Mouse (Mus musculus) C2C12 (cell line): ENCODE measurements around the gene Tent5a. TPM values are rescaled to one million over a fixed set of nuclear protein-coding genes. Genes with fewer than 3 reads are reported as not detected.

Experiments
- H3K27me3 ChIP-seq: one replicate; pipeline ENCODE4 v1.6.1; 2011; ENCODE audit not compliant: control insufficient read depth, insufficient read depth, insufficient read length
- H3K36me3 ChIP-seq: one replicate; pipeline ENCODE4 v1.6.1; 2011; ENCODE audit not compliant: control insufficient read depth, insufficient read depth
- H3K4me3 ChIP-seq: one replicate; pipeline ENCODE4 v1.5.1; 2011; ENCODE audit warnings: mild to moderate bottlenecking, control low read depth; ENCODE audit not compliant: poor library complexity, insufficient read depth, severe bottlenecking
- H3K79me2 ChIP-seq: one replicate; pipeline ENCODE4 v1.6.1; 2011; ENCODE audit not compliant: control insufficient read depth, insufficient read depth
- H3K79me3 ChIP-seq: one replicate; pipeline ENCODE4 v1.6.1; 2011; ENCODE audit warnings: low read depth, control low read depth
- H3ac ChIP-seq: one replicate; pipeline ENCODE3; 2011; ENCODE audit warnings: low read depth; ENCODE audit not compliant: control insufficient read depth, insufficient read length
- CEBPB ChIP-seq: IDR thresholded peaks from one replicate; pipeline ENCODE4 v1.6.1; 2011; ENCODE audit warnings: low read depth, mild to moderate bottlenecking, control low read depth, moderate library complexity
- CTCF ChIP-seq: IDR thresholded peaks from one replicate; pipeline ENCODE4 v1.5.1; 2011; ENCODE audit not compliant: control insufficient read depth, insufficient read depth, insufficient read length
- FOSL1 ChIP-seq: IDR thresholded peaks from one replicate; pipeline ENCODE4 v1.8.0; 2011; ENCODE audit warnings: mild to moderate bottlenecking, low read length; ENCODE audit not compliant: poor library complexity, insufficient read depth, severe bottlenecking
- MAX ChIP-seq: IDR thresholded peaks from one replicate; pipeline ENCODE4 v1.6.1; 2011; ENCODE audit warnings: mild to moderate bottlenecking, control low read depth
- MYOD1 ChIP-seq: IDR thresholded peaks from one replicate; pipeline ENCODE4 v1.6.1; 2011; ENCODE audit warnings: low read depth; ENCODE audit not compliant: control insufficient read depth, insufficient read length
- MYOG ChIP-seq: IDR thresholded peaks from one replicate; pipeline ENCODE4 v1.6.1; 2011; ENCODE audit not compliant: control insufficient read depth, insufficient read length; ENCODE audit errors: extremely low read depth
- USF1 ChIP-seq: IDR thresholded peaks from one replicate; pipeline ENCODE4 v1.6.1; 2011; ENCODE audit warnings: low read depth, mild to moderate bottlenecking, control low read depth, moderate library complexity
- polyA plus RNA-seq: library from polyadenylated mRNA; unstranded; fragments of >200 nt; fragmentation: generic; extraction: Trizol; gene quantifications from one replicate; pipeline ENCODE4 v1.2.1, GENCODE M21; 2012; ENCODE audit warnings: missing spikeins

Tent5a gene
- polyA plus RNA-seq, 1 experiment = 0.32 TPM

DNA sequence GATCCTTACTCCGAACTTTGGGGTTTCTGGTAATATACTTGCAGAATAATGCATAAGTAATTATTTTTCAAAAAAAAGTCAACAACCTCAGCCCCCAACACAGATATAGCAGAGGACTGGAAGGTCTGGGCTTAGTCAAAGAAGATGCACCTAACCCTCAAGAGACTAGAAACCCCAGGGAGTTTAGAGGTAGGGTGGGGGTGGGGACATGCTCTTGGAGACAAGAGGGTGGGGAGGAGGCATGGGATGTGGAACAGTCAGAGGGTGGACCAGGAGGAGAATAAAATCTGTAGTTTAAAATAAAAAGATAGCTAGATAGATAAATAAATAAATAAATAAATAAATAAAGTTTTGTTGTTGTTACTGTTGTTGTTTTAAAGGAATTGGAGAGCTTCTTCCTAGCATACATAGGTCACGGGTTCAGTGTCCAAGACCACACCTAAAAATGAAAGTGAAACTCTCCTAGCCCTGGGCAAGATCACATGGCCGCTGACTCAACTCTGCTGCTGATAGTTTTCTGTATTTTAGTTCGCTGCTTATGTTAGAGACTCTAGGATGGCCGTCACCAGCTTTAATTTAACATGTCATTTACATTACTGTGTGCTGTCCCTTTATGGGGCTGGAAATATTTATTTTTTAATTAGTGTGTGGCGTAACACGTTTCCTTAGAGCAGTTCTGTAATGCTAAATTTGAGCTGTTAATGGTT is 30.2 kb upstream of the Tent5a start:
- H3K27me3 ChIP-seq = no peaks in the 10 kb centered on the region
- no peaks in the 10 kb centered on the region for H3K36me3 ChIP-seq
- H3K4me3 ChIP-seq = no peak overlapping the region
- TF ChIP-seq USF1 = peak; percentile 78
- no peak for TF ChIP-seq MAX
- TF ChIP-seq MYOD1 = no peak
- H3ac ChIP-seq = no peak overlapping the region
- H3K79me2 ChIP-seq = no peaks in the 10 kb centered on the region
- H3K79me3 ChIP-seq = no peaks in the 10 kb centered on the region

DNA sequence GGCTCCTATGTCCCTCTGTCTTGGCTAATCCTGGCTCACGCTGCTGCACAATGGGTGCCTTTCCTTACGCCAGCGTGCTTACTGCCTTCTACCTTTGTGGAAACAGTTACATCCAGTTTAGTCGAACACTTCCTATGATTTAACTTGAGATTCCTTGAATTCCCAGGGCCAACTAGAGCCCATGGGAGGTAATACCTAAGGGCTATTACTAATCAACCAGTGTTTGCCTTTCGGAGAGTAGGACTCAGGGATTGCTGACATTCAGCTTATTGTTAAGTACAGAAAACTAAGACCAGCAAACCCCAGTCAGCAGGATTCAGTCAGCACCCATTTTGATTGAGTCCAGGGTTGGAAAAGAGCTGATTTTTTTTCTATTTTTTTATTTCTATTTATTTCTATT is 28.4 kb upstream of the Tent5a start:
- Histone ChIP-seq H3K27me3 (no peaks in the 10 kb centered on the region), H3ac (no peak overlapping the region), H3K79me3 (no peaks in the 10 kb centered on the region), H3K4me3 (no peak overlapping the region), H3K36me3 (no peaks in the 10 kb centered on the region), H3K79me2 (no peaks in the 10 kb centered on the region)
- TF ChIP-seq CEBPB (no peak), USF1 (no peak), MAX (no peak), FOSL1 (no peak), CTCF (no peak), MYOD1 (no peak), MYOG (no peak)

DNA sequence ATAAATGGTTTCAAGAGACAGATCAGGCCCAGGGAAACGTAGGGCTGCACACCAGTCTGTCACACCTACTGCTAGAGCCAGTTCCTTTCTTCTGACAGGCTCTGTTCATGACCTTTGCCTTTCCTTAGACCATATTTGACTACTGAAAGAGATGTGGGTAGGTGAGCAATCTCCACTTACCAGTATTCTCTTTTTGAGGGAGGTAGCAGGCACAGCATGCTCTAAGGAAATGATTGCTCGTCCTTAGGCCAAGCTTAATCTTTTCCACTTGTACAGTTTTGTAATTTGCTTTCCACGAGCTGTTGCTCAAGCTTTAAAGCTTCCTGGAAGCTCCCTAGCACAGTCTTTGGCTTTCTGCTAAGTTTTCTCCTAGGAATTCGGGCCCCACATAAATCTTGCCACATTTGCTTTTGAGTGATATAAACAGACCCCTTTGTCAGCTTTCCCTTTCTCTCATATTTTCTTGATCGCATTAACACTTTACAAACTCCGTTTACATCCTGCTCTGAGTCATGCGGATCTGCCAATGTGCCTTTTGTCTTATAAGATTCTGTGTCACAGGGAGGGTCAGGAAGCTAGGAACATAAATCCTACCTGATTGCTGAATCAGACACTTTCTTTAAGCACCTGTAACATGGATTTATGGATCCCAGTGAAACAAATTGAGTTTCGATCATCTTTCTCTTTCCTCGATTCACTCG is 20.8 kb upstream of the Tent5a start:
- Histone ChIP-seq H3K4me3 (no peak overlapping the region), H3K27me3 (no peaks in the 10 kb centered on the region), H3K79me3 (no peaks in the 10 kb centered on the region), H3K36me3 (no peaks in the 10 kb centered on the region), H3ac (no peak overlapping the region), H3K79me2 (no peaks in the 10 kb centered on the region)
- TF ChIP-seq CEBPB = no peak
- TF ChIP-seq MAX = no peak
- TF ChIP-seq CTCF = no peak
- no peak for TF ChIP-seq FOSL1
- no peak for TF ChIP-seq MYOD1
- TF ChIP-seq USF1 = no peak
- no peak for TF ChIP-seq MYOG

DNA sequence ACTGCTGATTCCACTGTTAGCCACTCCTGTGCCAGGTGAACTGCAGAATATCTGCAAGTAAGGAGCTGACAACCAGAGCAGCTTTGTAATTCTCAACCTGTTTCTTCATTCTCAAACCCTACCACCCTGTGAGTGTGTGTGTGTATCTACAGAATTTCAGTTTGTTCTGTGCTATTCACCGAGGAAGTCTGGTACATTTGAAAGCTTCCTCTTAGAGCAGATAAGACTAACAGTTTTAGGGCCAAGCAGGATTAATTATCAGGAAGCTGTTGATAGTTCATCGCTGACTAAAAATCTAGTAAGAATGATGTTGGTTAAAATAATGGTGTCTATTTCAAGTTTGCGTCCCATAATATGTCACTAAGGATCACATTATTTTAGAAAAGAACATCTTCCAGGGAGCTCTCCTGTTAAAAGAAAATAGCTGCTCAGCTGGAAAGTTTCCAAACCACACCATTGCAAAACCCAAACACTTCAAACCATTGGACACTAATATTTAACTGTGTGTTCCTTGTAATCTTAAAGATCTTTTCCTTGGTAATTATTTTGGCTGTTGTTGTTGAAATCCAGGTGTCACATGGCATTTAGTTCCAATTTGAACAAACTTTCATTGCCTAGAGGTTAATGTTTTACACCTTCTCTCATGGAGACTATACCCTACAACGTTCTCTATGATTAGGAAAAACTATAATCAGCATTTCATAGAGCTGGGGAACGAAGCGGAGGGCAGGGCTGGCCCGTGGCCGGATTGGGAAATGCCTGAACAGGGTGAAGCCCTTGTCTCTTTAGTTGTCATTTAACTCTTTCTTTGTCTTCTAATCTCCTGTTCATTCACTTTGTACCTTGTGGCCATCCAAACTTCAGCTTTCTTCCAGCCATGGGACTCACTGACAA is 16.0 kb upstream of the Tent5a start:
- H3K27me3 ChIP-seq = no peaks in the 10 kb centered on the region
- no peaks in the 10 kb centered on the region for H3K79me2 ChIP-seq
- no peak for TF ChIP-seq MYOD1
- no peak for TF ChIP-seq MYOG
- H3ac ChIP-seq = no peak overlapping the region
- no peaks in the 10 kb centered on the region for H3K36me3 ChIP-seq
- H3K4me3 ChIP-seq = no peak overlapping the region
- H3K79me3 ChIP-seq = no peaks in the 10 kb centered on the region

DNA sequence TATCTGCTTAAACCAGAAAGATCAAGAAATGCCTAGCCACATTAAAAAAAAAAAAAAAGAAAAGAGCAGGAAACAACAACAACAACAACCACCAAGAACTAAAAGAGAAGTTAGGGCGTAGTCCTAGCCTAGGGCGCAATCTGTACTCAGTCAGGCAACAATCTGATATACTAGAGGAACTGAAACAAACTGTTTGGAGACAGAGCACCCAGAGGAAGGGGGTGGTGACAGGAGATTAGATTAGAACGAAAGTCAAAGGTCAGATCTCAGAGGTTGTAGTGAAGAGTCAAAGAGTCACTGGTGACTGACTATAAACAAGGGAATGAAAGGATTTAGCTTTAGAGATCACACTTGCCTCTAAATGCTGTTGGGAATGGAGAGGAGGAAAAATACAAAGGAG is 13.2 kb upstream of the Tent5a start:
- TF ChIP-seq CEBPB (no peak), USF1 (no peak), MYOG (no peak), FOSL1 (no peak)
- no peak overlapping the region for H3ac ChIP-seq
- H3K27me3 ChIP-seq = no peaks in the 10 kb centered on the region
- H3K79me3 ChIP-seq = no peaks in the 10 kb centered on the region
- H3K79me2 ChIP-seq = no peaks in the 10 kb centered on the region
- H3K36me3 ChIP-seq = no peaks in the 10 kb centered on the region
- no peak overlapping the region for H3K4me3 ChIP-seq
